Mouse (Mus musculus) adrenal gland, postnatal 4 days (tissue): ENCODE data around the gene Hipk3. TPM values are rescaled to one million over a fixed set of nuclear protein-coding genes. Genes with fewer than 3 reads are reported as not detected.

ENCODE experiments used
- DNase-seq, 2 experiments: peaks; one replicate each; pipeline ENCODE4 v3.0.0; 2021 to 2022; ENCODE audit warnings: low spot score in 2 of 2, mixed read lengths in 2 of 2
- long read RNA-seq, 2 experiments: library from polyadenylated mRNA; stranded (forward); transcript quantifications; one replicate each; pipeline ENCODE4 v2.0.0; 2021
- total RNA-seq, 2 experiments: library from RNA; stranded (reverse); gene quantifications; 2 replicates each; pipeline ENCODE4 v1.2.3; 2021

Gene Hipk3
- 100 to 1,000 TPM; 119 to 129 TPM for total RNA-seq
- long read RNA-seq, experiment 1, full-length matches to known transcripts: 3 of 6 reads
- long read RNA-seq, experiment 1, partial matches to known transcripts: 0 of 6 reads
- long read RNA-seq, experiment 1, other reads (novel, unspliced or antisense): 3 of 6 reads
- long read RNA-seq, experiment 2, full-length matches to known transcripts: 2 of 24 reads
- long read RNA-seq, experiment 2, partial matches to known transcripts: 5 of 24 reads
- long read RNA-seq, experiment 2, other reads (novel, unspliced or antisense): 17 of 24 reads

DNA sequence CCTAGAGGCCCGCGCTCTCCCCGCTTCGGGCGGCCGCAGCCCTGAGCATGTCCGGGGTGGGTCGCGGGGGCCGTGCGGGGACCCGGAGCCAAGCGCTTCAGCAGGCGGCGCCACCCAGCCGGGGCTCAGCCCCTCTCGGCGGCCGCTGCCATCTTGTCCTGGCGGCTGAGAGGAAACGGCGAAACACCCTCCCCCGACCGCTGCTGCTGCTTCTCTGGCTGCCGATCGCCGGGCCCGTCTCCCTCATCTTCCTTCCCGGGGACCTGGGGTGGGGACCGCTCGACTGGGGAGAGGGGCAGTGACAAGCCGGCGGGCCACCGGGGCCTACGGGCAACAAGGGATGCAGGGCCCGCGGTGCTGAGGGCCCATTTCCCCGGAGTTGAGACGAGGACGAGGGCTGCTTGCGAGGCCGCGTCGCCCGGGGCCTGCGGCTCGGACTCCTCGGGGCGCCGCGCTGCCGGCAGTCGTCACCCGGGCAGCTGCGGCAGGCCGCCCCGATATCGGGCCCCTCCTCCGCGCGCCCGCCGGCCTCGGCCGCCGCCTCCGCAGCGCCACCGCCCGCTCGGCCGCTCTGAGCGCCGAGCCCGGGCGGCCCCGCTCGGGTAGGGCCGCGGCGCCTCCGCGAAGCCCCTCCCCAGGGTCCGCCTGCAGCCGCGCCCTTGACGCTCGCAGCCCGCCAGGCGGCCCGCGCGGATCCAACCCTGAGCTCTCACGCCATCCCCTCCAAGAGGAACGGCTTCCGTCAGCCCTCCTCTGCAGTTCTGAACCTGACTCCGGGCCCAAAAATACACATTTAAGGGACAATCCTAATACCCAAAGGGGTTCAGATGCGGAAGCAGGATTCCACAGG is at the start of gene Hipk3:
Gene Hipk3, minus strand, starts transcription at position 496 of the 850 bp plus-strand sequence.
- DNase-seq: peak; percentile 54 to 63

DNA sequence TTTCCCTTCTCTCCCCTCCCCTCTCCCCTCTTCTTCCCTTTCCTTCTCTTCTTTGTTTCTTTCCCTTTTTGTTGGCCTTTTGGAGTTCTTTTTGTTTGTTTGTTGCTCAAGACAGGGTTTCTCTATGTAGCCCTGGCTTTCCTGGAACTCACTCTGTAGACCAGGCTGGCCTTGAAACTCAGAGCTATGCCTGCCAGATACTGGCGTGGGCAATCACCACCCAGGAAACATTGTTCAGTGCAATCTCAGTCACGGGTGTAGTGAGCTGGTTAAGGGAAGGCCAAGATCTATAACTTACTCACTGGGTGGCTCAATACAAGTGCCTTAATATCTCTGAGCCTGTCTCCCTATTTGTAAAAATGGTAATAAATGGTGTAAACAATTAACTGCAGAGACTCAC is 46.0 kb upstream of the Hipk3 start:
- DNase-seq: no peak

GRCm38 (mm10) chr2:104534751-104535150 is 40.5 kb upstream of the Hipk3 start:
- no peak for DNase-seq

DNA sequence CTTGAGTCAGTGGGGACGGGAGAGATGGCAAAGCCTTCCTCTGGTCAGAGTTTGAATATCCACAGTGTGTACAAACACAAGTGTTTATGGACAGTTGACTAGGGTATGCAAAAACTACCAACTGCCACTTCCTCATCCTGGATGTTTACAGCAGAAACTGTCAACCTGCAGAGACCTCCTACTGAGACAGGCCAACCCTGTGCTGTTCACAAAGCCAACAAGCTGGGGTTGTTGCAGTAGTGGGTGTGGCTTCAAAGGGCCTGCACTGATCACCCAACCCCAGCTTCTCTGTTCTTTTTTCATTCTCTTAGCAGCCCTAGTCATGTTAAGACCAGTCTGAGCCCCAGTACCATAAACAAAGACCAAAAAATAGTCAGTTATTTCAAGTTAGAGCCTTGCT is 38.3 kb upstream of the Hipk3 start:
- DNase-seq: no peak

- DNase-seq: no peak
Measured at GRCm38 (mm10) chr2:104526559-104526958, 32.3 kb upstream of the Hipk3 start.

- DNase-seq: peak in 1 of 2 experiments; percentile 10
Measured at GRCm38 (mm10) chr2:104525506-104525905, 31.3 kb upstream of the Hipk3 start.

DNA sequence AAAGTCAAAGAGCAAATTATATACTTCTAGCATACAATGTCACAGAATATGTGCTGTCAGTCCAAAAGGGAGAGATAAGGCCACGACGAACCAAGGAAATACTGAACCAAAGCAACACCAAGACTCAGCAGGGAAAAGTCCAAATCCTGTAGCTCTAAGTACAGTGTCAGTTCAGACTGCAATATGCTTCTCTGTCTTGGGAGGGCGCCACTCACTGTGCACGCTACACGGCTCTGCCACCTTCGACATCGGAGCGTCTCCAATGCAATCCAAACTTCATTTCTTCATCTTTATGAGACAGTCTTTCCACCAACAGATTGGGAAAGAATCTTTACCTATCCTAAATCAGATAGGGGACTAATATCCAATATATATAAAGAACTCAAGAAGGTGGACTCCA is 17.4 kb upstream of the Hipk3 start:
- DNase-seq: no peak

DNA sequence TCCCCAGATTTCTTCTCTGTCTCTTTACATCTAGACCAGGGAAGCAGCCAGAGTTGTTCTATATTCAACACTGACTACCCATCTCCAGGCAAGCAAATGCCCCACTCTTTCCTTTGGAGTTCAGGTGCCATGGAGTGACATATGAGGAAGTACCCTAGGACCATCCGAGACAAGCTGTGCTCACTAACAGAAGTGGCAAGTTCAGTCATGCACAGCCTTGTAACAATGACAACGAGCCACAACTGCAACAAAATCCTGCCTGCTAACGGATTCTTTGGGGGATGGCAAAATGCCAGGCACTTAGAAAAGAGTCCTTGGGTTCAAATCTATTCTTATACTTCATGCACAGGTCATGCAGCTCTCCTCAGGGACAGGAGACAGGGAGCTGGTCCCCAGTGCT is 8.1 kb upstream of the Hipk3 start:
- DNase-seq: no peak

DNA sequence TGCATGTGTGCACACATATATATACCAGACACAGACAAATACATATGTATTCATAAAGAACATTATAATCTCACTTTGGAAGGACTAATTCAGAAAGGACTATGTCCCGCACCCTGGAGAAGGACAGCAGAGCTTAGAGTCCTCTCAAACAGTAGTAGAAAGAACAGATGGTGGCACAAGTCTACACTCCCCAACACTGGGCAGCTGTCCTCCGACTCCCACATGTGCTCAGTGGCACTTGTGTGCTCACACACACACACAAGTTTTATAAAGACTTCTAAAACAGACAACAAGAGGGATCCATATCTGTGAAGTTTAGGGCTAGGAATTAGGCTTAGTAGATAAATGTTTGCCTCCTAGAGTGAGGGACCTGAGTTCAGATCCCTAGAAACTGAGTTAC is 6.8 kb upstream of the Hipk3 start:
- no peak for DNase-seq

- no peak for DNase-seq
Measured at GRCm38 (mm10) chr2:104497771-104498170, 3.5 kb upstream of the Hipk3 start.

GRCm38 (mm10) chr2:104497231-104497630 is 3.0 kb upstream of the Hipk3 start:
- DNase-seq: no peak

- DNase-seq: no peak
Measured at GRCm38 (mm10) chr2:104496206-104496605, 2.0 kb upstream of the Hipk3 start.

- DNase-seq: no peak
Measured at GRCm38 (mm10) chr2:104494801-104495185, 547 bp upstream of the Hipk3 start.

- DNase-seq: peak; percentile 60 to 71
Measured at GRCm38 (mm10) chr2:104493021-104493950, 960 bp downstream of the Hipk3 start.

DNA sequence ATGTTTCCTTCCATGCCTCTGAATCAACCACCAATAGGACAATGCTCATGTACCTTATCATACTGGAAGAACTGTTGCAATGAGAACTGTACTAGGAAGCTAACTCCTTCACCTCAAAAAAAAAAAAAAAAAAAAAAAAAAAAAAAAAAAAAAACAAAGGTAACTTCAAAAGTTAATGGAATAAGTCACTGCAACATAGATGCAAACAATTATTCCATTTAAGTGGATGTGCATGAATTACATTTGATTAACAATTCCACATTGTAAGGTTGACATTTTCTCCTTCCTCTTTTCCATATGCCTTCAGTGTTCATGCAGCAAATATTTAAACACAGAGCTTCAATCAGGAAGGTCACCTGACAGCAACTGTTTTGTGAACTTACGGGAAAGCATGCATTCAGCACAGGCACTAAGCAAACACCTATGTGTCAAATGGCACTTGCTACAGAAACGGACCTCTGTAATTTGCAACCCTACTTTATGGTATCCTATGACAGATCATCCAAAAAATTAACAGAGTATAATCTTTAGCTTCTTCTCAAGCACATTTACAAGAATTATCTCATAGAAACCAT is 2.9 kb downstream of the Hipk3 start:
- no peak for DNase-seq

- DNase-seq: no peak
Measured at GRCm38 (mm10) chr2:104490761-104491160, 3.5 kb downstream of the Hipk3 start.

- no peak for DNase-seq
Measured at GRCm38 (mm10) chr2:104489851-104490250, 4.4 kb downstream of the Hipk3 start.

DNA sequence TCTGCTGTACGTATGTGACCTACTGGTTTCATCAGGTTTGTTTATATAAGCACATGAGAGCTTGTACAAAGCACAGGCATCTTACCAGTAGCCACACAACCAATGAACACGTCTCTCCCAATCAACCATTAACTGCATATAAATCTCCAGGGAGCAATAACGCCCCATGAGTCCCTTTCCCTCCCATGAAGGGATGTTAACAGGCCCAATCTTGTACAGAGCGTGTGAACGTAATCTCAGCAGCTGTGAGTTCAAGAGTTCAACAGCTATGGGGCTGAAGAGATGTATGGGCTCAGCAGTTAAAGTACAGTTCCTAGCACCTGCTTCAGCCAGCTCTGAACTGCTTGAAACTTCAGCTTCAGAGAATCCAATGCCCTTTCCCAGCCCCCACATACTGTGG is 9.8 kb downstream of the Hipk3 start:
- no peak for DNase-seq

DNA sequence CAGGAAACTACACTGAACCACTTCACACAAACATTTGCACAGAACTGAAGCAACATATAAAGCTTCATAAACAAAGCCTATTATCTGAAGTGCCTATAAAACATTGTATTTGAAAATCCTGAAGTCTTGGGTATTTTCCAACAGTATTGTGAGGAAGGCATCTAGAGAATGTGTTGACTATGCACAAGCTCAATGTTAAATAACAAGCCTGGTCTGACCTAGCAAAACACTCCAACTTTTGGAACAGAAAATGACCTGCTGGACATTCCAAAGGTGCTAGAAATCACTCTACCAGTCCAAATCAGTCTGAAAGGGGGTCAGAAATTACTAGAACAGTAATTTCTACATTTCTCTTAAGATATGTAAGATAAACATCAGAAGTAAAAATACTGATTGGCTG is 12.1 kb downstream of the Hipk3 start:
- no peak for DNase-seq

GRCm38 (mm10) chr2:104479054-104479453 is 15.2 kb downstream of the Hipk3 start:
- no peak for DNase-seq

GRCm38 (mm10) chr2:104477398-104478015 is 16.7 kb downstream of the Hipk3 start:
- DNase-seq: no peak
